Mouse (Mus musculus) cortical plate, adult 2 months (tissue): ENCODE measurements around the gene Pigr.

Experiments used
- CTCF ChIP-seq: fragments of 200-500 bp; IDR thresholded peaks from 2 replicates; pipeline ENCODE4 v1.5.1; 2011; ENCODE audit warnings: mild to moderate bottlenecking, control low read depth, low read length; ENCODE audit not compliant: insufficient read depth; ENCODE audit errors: extremely low read depth
- POLR2A ChIP-seq: fragments of 200-500 bp; IDR thresholded peaks from 2 replicates; pipeline ENCODE4 v1.6.1; 2011; ENCODE audit warnings: mild to moderate bottlenecking, low read length, control low read depth; ENCODE audit not compliant: insufficient read depth; ENCODE audit errors: extremely low read depth

GRCm38 (mm10) chr1:130810906-130811305 is 15.6 kb upstream of the Pigr start:
- TF ChIP-seq CTCF = no peak
- no peak for TF ChIP-seq POLR2A
